Mouse (Mus musculus) CD4-positive naive resting alpha-beta T cell, adult 76 days (primary cell): ENCODE results near the gene Grin1. TPM values are rescaled to one million over a fixed set of nuclear protein-coding genes. Genes with fewer than 3 reads are reported as not detected.

Experiments used
- total RNA-seq: library from RNA; stranded (reverse); gene quantifications from one replicate; pipeline ENCODE4 v1.2.4, GENCODE M21; 2023

Gene Grin1
- not detected for total RNA-seq

GRCm38 (mm10) chr2:25318971-25319773 is at the start of gene Grin1:
TSS of gene Grin1 (minus strand) at chr2:25319187.

GRCm38 (mm10) chr2:25365091-25365761 is 46.2 kb upstream of the Grin1 start, which contains the start of gene Uap1l1:
TSS of gene Uap1l1 (minus strand) at chr2:25365682.

GRCm38 (mm10) chr2:25356208-25357079 is 37.5 kb upstream of the Grin1 start, which contains the start of gene Dpp7:
TSS of gene Dpp7 (minus strand) at chr2:25356359.

GRCm38 (mm10) chr2:25332286-25333160 is 13.5 kb upstream of the Grin1 start, which contains the start of gene Man1b1:
TSS of gene Man1b1 (plus strand) at chr2:25332338.

GRCm38 (mm10) chr2:25289651-25290050 is 29.3 kb downstream of the Grin1 start, which contains the start of gene Lrrc26:
TSS of gene Lrrc26 (plus strand) at chr2:25289915.

GRCm38 (mm10) chr2:25287927-25288649 is 30.9 kb downstream of the Grin1 start, which contains the start of gene Tmem210:
TSS of gene Tmem210 (plus strand) at chr2:25288145.

GRCm38 (mm10) chr2:25271827-25272511 is 47.0 kb downstream of the Grin1 start, which contains the start of the genes Ssna1 and Anapc2:
TSS of gene Ssna1 (minus strand) at chr2:25272438.
TSS of gene Anapc2 (plus strand) at chr2:25272478.

GRCm38 (mm10) chr2:25262291-25262767 is 56.7 kb downstream of the Grin1 start, which contains the start of gene Tprn:
TSS of gene Tprn (plus strand) at chr2:25262618.

GRCm38 (mm10) chr2:25255284-25255779 is 63.7 kb downstream of the Grin1 start, which contains the start of gene Tmem203:
TSS of gene Tmem203 (plus strand) at chr2:25255439.

GRCm38 (mm10) chr2:25246183-25247072 is 72.6 kb downstream of the Grin1 start, which contains the start of gene AL732309.1:
TSS of gene AL732309.1 (minus strand) at chr2:25246863.

GRCm38 (mm10) chr2:25242101-25242506 is 76.9 kb downstream of the Grin1 start, which contains the start of the genes Rnf208 and Cysrt1:
TSS of gene Rnf208 (plus strand) at chr2:25242255.
TSS of gene Cysrt1 (minus strand) at chr2:25242452.

Other genes with a start within 250 kb of the Grin1 start
- gene Entpd8, start 238.9 kb downstream of the Grin1 start, total RNA-seq: not detected
- gene Noxa1, start 224.0 kb downstream of the Grin1 start, total RNA-seq: not detected
- gene Nrarp, start 138.4 kb downstream of the Grin1 start, total RNA-seq: 7.0 TPM
- gene Tor4a, start 122.3 kb downstream of the Grin1 start, total RNA-seq: 14.4 TPM
- gene Nelfb, start 107.7 kb downstream of the Grin1 start, total RNA-seq: 53.8 TPM
- gene Stpg3, start 104.5 kb downstream of the Grin1 start, total RNA-seq: not detected
- gene Fam166a, start 100.4 kb downstream of the Grin1 start, total RNA-seq: not detected
- 103 TPM for gene Tubb4b, start 94.5 kb downstream of the Grin1 start, total RNA-seq
- not detected for gene Slc34a3, start 84.8 kb downstream of the Grin1 start, total RNA-seq
- gene Rnf224, start 82.4 kb downstream of the Grin1 start, total RNA-seq: not detected
- 0.50 TPM for gene Rnf208, start 76.9 kb downstream of the Grin1 start, total RNA-seq
- not detected for gene Cysrt1, start 76.7 kb downstream of the Grin1 start, total RNA-seq
- gene AL732309.1, start 72.3 kb downstream of the Grin1 start, total RNA-seq: 12.5 TPM
- 19.2 TPM for gene Tmem203, start 63.7 kb downstream of the Grin1 start, total RNA-seq
- gene Tprn, start 56.6 kb downstream of the Grin1 start, total RNA-seq: 19.1 TPM
- gene Ssna1, start 46.7 kb downstream of the Grin1 start, total RNA-seq: 29.1 TPM
- 100 TPM for gene Anapc2, start 46.7 kb downstream of the Grin1 start, total RNA-seq
- not detected for gene Tmem210, start 31.0 kb downstream of the Grin1 start, total RNA-seq
- not detected for gene Lrrc26, start 29.3 kb downstream of the Grin1 start, total RNA-seq
- gene Man1b1, start 13.2 kb upstream of the Grin1 start, total RNA-seq: 44.3 TPM
- gene Dpp7, start 37.2 kb upstream of the Grin1 start, total RNA-seq: 16.8 TPM
- gene Uap1l1, start 46.5 kb upstream of the Grin1 start, total RNA-seq: 5.7 TPM
- gene Sapcd2, start 53.1 kb upstream of the Grin1 start, total RNA-seq: 1.1 TPM
- gene Entpd2, start 76.7 kb upstream of the Grin1 start, total RNA-seq: not detected
- gene Npdc1, start 80.2 kb upstream of the Grin1 start, total RNA-seq: 2.2 TPM
- 0.67 TPM for gene Fut7, start 104.1 kb upstream of the Grin1 start, total RNA-seq
- gene Abca2, start 109.5 kb upstream of the Grin1 start, total RNA-seq: 67.3 TPM
- gene Clic3, start 137.7 kb upstream of the Grin1 start, total RNA-seq: not detected
- gene Paxx, start 141.9 kb upstream of the Grin1 start, total RNA-seq: 74.0 TPM
- gene Ptgds, start 150.9 kb upstream of the Grin1 start, total RNA-seq: not detected
- gene Lcn12, start 174.7 kb upstream of the Grin1 start, total RNA-seq: not detected
- gene Fbxw5, start 181.6 kb upstream of the Grin1 start, total RNA-seq: 61.4 TPM
- gene C8g, start 182.5 kb upstream of the Grin1 start, total RNA-seq: 0.50 TPM
- 35.1 TPM for gene Traf2, start 227.8 kb upstream of the Grin1 start, total RNA-seq
- 98.0 TPM for gene Edf1, start 238.7 kb upstream of the Grin1 start, total RNA-seq